Mouse (Mus musculus) myocyte (in vitro differentiated cells): ENCODE results near the gene Fcgr3.

Experiments used
- CEBPB ChIP-seq: IDR thresholded peaks from 2 replicates; pipeline ENCODE4 v1.6.1; 2011; ENCODE audit warnings: mild to moderate bottlenecking, moderate library complexity; ENCODE audit not compliant: poor library complexity, insufficient read depth, severe bottlenecking
- E2F4 ChIP-seq: IDR thresholded peaks from one replicate; pipeline ENCODE4 v1.6.1; 2011; ENCODE audit warnings: mild to moderate bottlenecking, control low read depth, moderate library complexity; ENCODE audit not compliant: insufficient read depth
- POLR2A ChIP-seq: IDR thresholded peaks from one replicate; pipeline ENCODE4 v1.6.1; 2011; ENCODE audit warnings: low read depth, mild to moderate bottlenecking, control low read depth, moderate library complexity; ENCODE audit not compliant: insufficient read length
- TCF12 ChIP-seq: IDR thresholded peaks from one replicate; pipeline ENCODE4 v1.6.1; 2011; ENCODE audit warnings: mild to moderate bottlenecking, control low read depth; ENCODE audit not compliant: poor library complexity, insufficient read depth, severe bottlenecking

- TF ChIP-seq TCF12: no peak
- TF ChIP-seq POLR2A: no peak
- no peak for TF ChIP-seq E2F4
- no peak for TF ChIP-seq CEBPB
Observed at GRCm38 (mm10) chr1:171090761-171091160, 26.0 kb upstream of the Fcgr3 start.
